Mouse (Mus musculus) embryonic stem cell, embryonic (primary cell): Measurements from ENCODE around the gene Abhd15.

Experiments used
- CTCF ChIA-PET, 4 experiments: fragments of 300-600 bp in 2 of 4; fragments of 350-600 bp in 2 of 4; sonication (Branson Sonifier 250); formaldehyde crosslinking; loops; one replicate each; lab custom pipeline; 2022; ENCODE audit warnings: inconsistent platforms in 2 of 4; lab: Charles Lee
- POLR2A ChIA-PET, 4 experiments: fragments of 300-600 bp in 2 of 4; fragments of 350-600 bp in 2 of 4; sonication (Branson Sonifier 250); formaldehyde crosslinking; loops; one replicate each; lab custom pipeline; 2022; ENCODE audit warnings: antibody characterized with exemption in 4 of 4, inconsistent platforms in 1 of 4; lab: Charles Lee

The Abhd15 gene

DNA sequence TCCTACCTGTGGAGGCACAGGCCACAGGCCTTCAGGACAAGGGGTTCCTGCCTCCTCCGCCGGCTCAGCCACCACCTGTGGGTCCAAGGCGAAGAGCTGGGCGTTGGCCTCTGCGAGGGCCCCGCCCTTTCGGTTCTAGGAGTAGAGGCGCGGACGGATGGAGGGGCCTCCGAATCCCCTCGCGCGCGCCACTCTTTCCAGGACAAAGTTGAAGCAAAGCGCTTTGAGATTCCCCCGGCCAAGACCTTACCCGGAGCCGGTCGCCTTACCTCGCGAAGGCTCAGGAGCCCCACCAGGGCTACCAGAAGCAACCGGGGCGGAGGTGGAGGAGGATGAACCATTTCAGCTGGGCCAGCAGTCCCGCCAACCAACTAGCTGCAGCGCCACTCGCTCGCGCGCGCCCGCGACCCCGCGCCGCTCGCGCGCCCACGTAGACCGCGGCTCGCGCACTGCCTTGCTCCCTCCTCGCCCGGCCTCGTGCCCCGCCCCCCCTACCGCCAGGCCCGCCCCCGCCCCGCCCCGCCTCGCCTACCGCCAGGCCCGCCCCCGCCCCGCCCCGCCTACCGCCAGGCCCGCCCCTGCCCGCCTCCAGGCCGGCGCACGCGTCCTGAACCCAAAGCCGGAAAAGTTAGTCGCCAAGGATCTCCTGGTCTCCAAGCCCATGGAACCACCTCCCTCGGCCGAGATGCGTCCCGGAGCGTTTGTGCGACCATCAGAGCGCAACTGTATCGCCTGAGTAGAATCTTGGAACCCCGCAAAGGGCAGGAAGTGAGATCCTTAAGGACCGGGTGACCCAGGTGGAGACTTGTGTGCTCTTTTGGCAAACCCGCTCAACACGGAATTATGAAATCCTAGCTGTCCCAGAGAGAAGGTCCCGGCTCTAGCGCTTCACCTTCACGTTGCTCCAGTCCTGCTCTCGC lies 1.8 kb upstream of the Abhd15 start:
- ChIA-PET POLR2A (interaction anchor here (0.6 to 16.4 kb wide), 30 partner anchors 8 to 847 kb away, joined by 3 to 210 read pairs (median 4); partner anchors contain the start of genes Ankrd13b (in 3 of the 4), Taok1 (in 3 of the 4), Git1 (in 2 of the 4) and Coro6 (in 1 of the 4)), CTCF (interaction anchor here in 3 of 4 experiments (0.5 to 6.4 kb wide), 12 partner anchors 9 to 469 kb away, joined by 3 to 32 read pairs (median 4); partner anchors contain the start of gene Git1 (in 1 of the 3))

DNA sequence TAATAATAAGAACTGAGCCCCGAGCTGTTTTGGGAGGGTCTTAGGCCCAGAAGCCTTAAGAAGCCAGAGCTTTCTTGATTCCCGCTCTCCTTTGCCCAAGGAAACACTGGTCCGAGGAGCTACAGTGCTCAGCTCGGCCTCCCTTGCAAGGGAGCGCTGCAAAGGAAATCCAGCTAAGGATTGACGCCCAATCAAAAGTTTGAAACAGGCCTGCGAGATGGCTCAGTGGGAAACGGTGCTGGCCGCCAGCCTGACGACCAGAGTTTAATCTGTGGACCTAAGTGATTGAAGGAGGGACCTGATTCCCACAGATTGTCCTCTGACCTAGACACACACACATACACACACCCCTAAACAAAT lies 1.1 kb upstream of the Abhd15 start:
- ChIA-PET CTCF (interaction anchor here in 3 of 4 experiments (1.1 to 6.4 kb wide), 8 partner anchors 11 to 47 kb away, joined by 3 to 32 read pairs (median 4); partner anchors contain the start of gene Git1 (in 2 of the 3)), POLR2A (interaction anchor here (0.5 to 16.4 kb wide), 26 partner anchors 8 to 847 kb away, joined by 3 to 210 read pairs (median 4); partner anchors contain the start of genes Ankrd13b (in 2 of the 4), Git1 (in 2 of the 4) and Taok1 (in 2 of the 4))

DNA sequence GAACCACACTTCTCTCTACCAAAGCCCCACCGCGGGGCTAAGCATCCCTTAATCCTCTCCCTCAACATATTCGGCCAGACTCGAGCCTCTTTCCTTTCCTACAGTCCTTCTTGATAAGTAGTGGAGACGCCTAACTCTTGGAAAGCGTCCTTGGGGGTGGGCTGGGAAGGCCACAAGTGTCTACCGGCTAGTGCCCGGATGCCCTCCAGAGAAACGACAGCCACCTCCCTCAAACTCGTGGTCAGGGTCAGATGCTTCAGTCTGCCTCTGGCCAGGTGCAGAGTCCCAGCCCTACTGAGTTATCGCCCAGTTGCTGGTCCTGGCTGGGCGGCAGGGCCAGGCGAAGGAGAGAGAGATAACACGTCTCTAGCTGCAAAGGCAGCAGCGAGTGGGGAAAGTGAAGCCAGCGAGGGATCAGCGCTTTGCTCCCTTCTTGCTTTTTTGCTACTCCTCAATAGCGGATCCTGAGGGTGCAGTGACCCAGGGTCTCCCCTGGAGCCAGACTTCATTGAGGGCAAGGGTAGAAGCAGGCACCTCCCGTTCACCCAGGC lies 565 bp upstream of the Abhd15 start:
- CTCF ChIA-PET: interaction anchor here in 3 of 4 experiments (1.0 to 6.4 kb wide), 9 partner anchors 11 to 47 kb away, joined by 3 to 32 read pairs (median 4); partner anchors contain the start of gene Git1 (in 2 of the 3)
- POLR2A ChIA-PET: interaction anchor here (0.5 to 16.4 kb wide), 30 partner anchors 10 to 751 kb away, joined by 3 to 210 read pairs (median 4); partner anchors contain the start of genes Git1 (in 3 of the 4), Ankrd13b (in 2 of the 4), Taok1 (in 2 of the 4) and Gosr1 (in 1 of the 4)

DNA sequence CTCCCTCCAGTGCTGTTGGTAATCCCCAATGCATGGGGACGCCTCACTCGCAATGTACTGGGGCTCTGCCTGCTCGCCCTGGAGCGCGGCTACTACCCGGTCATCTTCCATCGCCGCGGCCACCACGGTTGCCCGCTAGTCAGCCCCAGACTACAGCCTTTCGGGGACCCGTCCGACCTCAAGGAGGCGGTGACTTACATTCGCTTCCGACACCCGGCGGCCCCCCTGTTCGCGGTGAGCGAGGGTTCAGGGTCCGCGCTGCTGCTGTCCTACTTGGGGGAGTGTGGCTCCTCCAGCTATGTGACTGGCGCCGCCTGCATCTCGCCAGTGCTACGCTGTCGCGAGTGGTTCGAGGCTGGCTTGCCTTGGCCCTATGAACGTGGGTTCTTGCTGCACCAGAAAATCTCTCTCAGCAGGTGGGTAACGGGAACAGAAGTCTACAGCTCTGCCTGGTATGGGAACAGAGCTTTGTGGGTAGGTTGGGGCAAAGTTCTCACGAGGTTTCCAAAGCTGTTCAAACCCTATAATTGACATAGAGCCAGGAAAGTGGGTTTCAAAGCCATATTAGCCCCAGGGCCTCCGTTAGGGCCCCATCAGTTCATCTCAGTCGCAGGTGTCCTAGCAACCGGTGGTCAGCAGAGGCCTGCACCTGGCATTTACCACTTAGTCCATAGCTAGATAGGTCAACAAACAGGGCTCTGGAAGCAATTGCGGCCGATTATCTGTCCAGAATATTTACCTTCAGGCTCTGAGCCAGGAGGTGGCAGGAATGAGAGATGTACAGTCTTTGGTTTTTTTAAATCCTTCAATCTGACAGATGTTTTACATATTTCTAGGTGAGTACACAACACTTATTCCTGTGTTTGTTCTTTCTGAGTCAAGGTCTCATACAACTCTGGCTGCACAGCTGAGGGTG lies 974 bp downstream of the Abhd15 start, which contains the start of gene Trp53i13:
Gene Trp53i13 (minus strand): TSS at position 344 of the 916 bp plus-strand sequence.
- CTCF ChIA-PET: interaction anchor here (0.5 to 6.4 kb wide), 11 partner anchors 8 to 221 kb away, joined by 3 to 32 read pairs (median 4); partner anchors contain the start of genes Git1 (in 1 of the 4) and Taok1 (in 1 of the 4)
- POLR2A ChIA-PET: interaction anchor here in 3 of 4 experiments (0.5 to 16.4 kb wide), 21 partner anchors 13 to 832 kb away, joined by 3 to 210 read pairs (median 3); partner anchors contain the start of genes Git1 (in 3 of the 3), Ankrd13b (in 1 of the 3), Nufip2 (in 1 of the 3) and Taok1 (in 1 of the 3)

DNA sequence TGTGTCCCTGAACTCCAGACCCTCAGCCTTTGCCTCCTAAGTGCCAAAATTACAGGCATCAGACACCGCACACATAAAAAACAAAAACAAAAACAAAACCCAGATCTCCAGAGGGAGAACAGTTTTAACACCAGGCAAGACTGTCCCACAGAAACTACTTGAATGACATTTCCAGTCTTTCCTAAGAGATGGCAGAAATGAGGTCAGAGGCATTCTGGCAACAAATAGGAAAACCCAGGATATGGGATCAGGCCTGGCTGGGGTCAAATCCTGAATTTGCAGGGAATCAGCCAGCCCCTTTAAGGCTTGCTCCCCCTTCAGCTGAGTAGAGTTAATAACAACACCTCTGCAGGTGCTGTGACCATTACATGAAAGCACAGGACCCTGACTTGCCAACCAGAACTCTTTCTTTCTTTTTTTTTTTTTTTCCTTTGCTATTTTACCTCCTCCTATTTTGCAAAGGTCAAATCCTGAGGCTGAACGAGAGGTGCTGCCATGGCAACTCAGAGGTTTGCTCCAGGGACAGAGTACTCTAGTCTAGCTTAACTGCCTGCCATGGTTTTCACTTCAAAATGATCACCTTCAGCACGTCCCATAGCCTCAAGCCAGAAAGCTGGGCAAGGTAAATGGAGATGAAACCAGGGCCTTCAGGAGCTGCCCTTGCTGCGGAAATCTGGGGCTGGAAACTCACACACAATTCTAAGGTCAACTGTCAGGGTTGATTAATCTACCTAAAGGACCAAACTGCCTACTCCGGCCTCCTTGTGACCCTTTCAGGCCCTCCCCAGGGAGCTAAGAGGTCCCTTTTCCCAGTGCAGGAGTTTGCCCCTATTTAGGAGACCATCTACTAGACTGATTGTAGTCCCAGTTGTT lies 1.9 kb downstream of the Abhd15 start:
- ChIA-PET POLR2A (interaction anchor here in 3 of 4 experiments (0.6 to 16.4 kb wide), 14 partner anchors 12 to 831 kb away, joined by 3 to 210 read pairs (median 3); partner anchors contain the start of genes Ankrd13b (in 1 of the 3), Git1 (in 1 of the 3) and Taok1 (in 1 of the 3)), CTCF (interaction anchor here in 2 of 4 experiments (0.6 to 1.8 kb wide), 7 partner anchors 9 to 221 kb away, joined by 3 to 14 read pairs (median 4); no protein-coding TSS in a partner anchor)

DNA sequence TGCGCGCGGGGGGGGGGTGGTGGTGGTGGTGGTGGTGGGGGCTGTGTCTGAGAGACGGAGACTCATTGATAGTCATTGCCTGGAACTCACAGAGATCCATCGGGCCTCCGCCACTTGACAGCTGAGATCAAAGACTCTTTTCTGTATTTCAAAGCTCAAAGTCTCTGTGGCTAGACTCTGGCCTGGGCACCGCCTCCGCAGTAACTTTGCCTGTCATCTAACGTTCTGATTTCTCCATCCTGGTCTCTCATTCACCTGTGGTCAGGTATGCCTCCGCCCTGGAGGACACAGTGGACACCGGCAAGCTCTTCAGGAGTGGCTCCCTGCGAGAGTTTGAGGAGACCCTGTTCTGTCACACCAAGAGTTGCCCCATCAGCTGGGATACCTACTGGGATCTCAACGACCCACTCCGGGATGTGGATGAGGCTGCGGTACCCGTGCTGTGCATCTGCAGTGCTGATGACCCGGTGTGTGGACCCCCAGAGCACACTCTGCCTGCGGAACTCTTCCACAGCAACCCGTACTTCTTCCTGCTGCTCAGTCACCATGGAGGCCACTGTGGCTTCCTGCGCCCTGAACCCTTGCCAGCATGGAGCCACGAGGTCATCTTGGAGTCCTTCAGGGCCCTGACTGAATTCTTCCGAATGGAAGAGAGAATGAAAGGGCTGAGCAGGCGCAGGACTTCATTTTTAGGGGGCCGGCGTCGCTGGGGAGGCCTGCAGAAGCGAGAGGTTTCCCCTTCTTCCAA lies 3.3 kb downstream of the Abhd15 start:
- ChIA-PET POLR2A (interaction anchor here in 2 of 4 experiments (1.0 to 16.4 kb wide), 4 partner anchors 8 to 51 kb away, joined by 3 to 210 read pairs (median 4); partner anchors contain the start of genes Ankrd13b (in 1 of the 2) and Git1 (in 1 of the 2)), CTCF (interaction anchor here (0.5 to 1.8 kb wide), 5 partner anchors 10 to 44 kb away, joined by 3 to 14 read pairs (median 4); no protein-coding TSS in a partner anchor)

DNA sequence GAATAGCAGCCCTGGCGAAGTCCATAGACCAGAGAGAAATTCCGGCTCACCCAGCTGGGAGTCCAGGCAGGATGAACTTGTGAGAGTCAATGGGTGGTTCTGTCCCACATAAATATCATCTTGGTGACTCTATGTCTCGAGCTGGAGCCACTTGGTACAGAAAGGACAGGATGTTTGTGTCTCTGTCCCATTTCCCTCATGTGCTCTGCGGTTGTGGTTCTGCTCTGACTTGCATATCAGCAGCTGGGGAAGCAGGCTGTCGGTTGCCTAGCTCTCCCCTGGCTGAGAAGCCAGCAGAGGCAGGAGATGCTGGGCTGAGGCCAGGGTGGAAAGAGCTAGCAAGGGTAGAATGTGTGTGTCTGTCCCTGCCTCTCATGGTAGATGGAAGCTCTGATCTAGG lies 4.1 kb downstream of the Abhd15 start, which contains the start of gene Gm10392:
Gene Gm10392 (minus strand): TSS at position 156 of the 400 bp plus-strand sequence.
- CTCF ChIA-PET: interaction anchor here in 2 of 4 experiments (1.1 to 2.0 kb wide), 5 partner anchors 9 to 18 kb away, joined by 3 to 7 read pairs (median 4); no protein-coding TSS in a partner anchor
- POLR2A ChIA-PET: interaction anchor here in 3 of 4 experiments (0.5 to 1.6 kb wide), 13 partner anchors 9 to 133 kb away, joined by 3 to 9 read pairs (median 3); partner anchors contain the start of gene Taok1 (in 1 of the 3)

DNA sequence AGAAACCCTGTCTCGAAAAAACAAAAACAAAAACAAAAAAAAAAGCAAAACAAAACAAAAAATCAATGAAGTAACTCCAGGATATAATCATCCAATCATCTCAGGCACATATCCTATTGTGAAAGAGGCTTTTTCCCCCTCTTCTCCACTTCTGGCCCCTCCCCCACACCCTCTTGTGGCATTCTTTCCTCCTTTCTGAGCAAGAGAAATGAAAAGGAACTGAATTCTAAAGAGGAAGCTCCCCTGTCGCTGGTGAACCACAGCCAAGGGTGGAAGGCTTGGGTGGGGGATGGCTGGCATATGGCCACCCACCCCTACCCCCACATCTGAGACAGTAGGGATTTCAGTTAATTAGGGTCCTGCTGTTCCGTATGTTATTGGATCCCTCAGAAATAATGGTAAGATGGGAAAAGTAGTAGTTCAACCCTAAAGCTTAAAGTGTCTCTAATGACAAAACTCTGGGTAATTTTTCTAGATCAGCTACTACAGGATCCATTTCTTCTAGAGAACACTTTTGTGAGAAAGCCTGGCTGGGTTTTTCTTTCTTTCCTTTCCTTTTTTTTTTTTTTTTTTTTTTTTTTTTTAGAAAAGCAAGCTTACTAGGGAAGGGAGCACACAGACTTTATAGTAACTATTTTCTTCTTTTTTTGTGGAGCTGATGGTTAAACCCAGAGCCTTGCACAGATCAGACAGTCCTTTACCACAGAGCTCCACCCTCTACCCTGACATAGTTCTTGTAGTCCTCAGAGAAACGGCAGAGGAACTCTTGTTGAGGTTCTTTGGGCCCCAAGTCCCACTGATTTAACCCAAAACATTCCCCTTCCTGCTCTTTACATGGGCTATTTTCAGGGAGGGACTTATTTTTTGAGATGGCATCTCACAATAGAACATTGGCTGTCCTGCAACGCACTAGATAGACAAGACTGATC lies 5.9 kb downstream of the Abhd15 start:
- ChIA-PET POLR2A (interaction anchor here in 3 of 4 experiments (0.6 to 2.2 kb wide), 16 partner anchors 8 to 1836 kb away, joined by 3 to 7 read pairs (median 3); partner anchors contain the start of gene Rpl23a (in 1 of the 3)), CTCF (interaction anchor here in 3 of 4 experiments (0.6 to 2.0 kb wide), 7 partner anchors 13 to 468 kb away, joined by 3 to 12 read pairs (median 4); no protein-coding TSS in a partner anchor)

DNA sequence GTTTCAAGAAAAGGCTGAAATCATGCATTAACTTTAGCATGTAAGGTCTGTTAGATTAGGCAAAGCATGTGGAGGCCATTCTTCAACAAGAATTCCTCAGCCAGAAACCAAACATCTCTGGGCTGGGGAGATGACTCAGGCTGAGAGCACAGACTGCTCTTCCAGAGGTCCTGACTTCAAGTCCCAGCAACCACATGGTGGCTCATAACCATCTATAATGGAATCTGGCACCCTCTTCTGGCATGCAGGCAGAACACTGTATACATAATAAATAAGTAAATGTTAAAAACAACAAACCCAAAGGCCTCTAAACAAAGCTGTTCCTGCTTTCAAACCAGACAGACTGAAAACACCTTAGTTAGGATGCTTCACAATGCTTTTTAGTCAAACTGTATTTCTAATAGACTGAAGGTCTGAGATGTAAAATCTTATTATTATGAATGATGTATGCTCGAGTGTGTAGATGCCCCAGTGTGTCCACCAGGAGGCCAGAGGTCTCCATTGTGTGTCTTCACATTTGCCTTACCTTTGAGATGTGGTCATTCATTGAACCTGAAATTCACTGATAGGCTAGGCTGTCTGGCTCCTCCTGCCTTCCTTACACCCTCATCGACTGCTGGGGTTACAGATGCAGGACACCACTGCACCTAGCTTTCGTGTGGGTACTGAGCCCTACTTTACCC lies 11.0 kb downstream of the Abhd15 start:
- POLR2A ChIA-PET: interaction anchor here in 1 of 4 experiments (1.1 kb wide), 1 partner anchor 8 kb away, joined by 3 read pairs; no protein-coding TSS in a partner anchor
- CTCF ChIA-PET: interaction anchor here in 1 of 4 experiments (0.9 kb wide), 1 partner anchor 99 kb away, joined by 3 read pairs; no protein-coding TSS in a partner anchor

DNA sequence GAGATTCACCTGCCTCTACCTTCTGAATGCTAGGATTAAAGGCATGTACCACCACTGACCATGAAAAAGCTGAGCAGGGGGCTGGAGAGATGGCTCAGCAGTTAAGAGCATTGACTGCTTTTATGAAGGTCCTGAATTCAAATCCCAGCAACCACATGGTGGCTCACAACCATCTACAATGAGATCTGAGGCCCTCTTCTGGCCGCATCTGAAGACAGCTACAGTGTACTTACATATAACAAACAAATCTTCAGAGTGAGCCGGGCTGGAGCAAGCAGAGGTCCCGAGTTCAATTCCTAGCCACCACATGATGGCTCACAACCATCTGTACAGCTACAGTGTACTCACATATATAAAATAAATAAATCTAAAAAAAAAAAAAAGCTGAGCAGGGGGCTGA lies 13.5 kb downstream of the Abhd15 start:
- ChIA-PET POLR2A (interaction anchor here in 3 of 4 experiments (0.5 to 2.8 kb wide), 19 partner anchors 9 to 101 kb away, joined by 3 to 21 read pairs (median 3); partner anchors contain the start of genes Abhd15 (in 2 of the 3), Trp53i13 (in 2 of the 3), Git1 (in 1 of the 3) and Gm10392 (in 1 of the 3)), CTCF (interaction anchor here (0.6 to 1.5 kb wide), 27 partner anchors 9 to 849 kb away, joined by 3 to 13 read pairs (median 3); partner anchors contain the start of genes Abhd15 (in 1 of the 4) and Gm10392 (in 1 of the 4))

DNA sequence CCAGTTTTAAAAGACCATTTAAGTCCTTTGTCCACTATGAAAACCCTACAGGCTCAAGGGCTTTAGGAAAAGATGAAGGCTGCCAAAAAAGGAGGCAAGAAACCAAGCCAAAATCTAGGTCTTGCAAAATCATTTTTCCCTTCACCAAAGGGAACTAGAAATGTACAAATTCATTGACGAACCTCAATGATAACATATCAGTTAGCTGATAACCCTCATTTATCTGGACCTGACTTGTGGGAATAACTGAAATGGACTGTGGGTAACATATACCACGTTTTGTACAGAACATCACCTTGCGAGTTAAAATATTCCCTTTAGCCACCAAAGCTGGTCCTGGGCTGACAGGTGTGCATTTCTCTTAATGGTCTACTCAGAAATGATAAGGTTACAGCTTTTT lies 14.7 kb downstream of the Abhd15 start:
- ChIA-PET CTCF (interaction anchor here in 1 of 4 experiments (0.7 kb wide), 1 partner anchor 549 kb away, joined by 3 read pairs; no protein-coding TSS in a partner anchor), POLR2A (interaction anchor here in 1 of 4 experiments (0.7 to 2.8 kb wide), 5 partner anchors 10 to 247 kb away, joined by 3 to 21 read pairs (median 5); partner anchors contain the start of genes Abhd15 and Trp53i13)

DNA sequence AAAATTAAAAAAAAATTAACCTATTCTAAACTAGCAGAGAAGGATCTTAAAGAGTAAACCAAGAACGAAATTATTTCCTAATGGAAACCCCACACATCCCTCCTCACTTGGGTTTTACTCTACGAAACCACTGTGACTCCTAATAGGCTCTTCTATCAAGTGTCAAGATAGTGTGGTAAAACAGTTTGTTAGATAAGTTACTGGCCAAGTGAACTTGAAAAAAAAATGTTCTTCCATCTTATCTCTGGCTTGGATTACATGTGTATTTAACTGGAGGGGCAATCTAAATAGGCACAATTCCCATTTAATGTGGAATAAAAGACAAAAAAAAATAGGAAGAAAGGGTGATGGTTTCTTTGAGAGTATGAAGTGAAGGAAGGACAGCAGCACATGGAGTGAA lies 15.9 kb downstream of the Abhd15 start:
- ChIA-PET POLR2A (no interaction called here), CTCF (no interaction called here)
